Comparison of ENCODE assay signal across 22 mouse cellular contexts in genomic region chr13:119916966-119917722, GRCm38 (mm10). TPM values are rescaled to one million over a fixed set of nuclear protein-coding genes. Genes with fewer than 3 reads are reported as not detected.
DNase-seq lines count a peak whose midpoint lies in the region; ATAC-seq and TF ChIP-seq lines count a peak whose summit lies in the region.
"Not testable (repeated sequence)": the region's sequence is repeated elsewhere in the genome, so short reads cannot be mapped to it uniquely, and the experiment has no call there.
"Had no signal": no experiment of that assay in that cellular context is flagged by ENCODE, and none has a peak within 500 bp of the region (broad histone marks: within the 10 kb centered on the region; RNA-seq: fewer than 3 reads in every experiment).

No protein-coding gene starts in this region.

- TF ChIP-seq POLR2A in CH12.LX (IDR thresholded peaks at IDR 0.05; ENCODE audit: low read depth, low read length) = not testable (repeated sequence)

- H3K27ac ChIP-seq in CH12.LX (ENCODE audit: insufficient read depth, low read depth) = peak overlapping the region; percentile 100

- peak overlapping the region in 1 of 3 experiments; percentile 8 for H3K4me3 ChIP-seq in CH12.LX (replicated peaks in 1 of 3; ENCODE audit: low read depth in 2 of 3, low read length in 2 of 3, poor library complexity in 1 of 3)

- peak overlapping the region; percentile 67 for H3K4me2 ChIP-seq in CH12.LX (ENCODE audit: insufficient read depth, low read depth, poor library complexity, severe bottlenecking)

- H3K9me3 ChIP-seq in CH12.LX (replicated peaks; ENCODE audit: low read length) = not testable (repeated sequence)

- not testable (repeated sequence) for H3K36me3 ChIP-seq in CH12.LX (replicated peaks in 1 of 2; ENCODE audit: control insufficient read depth in 1 of 2, insufficient read depth in 1 of 2, low read length in 1 of 2)

- H3K9ac ChIP-seq in CH12.LX (ENCODE audit: insufficient read depth, low read depth) = peak overlapping the region; percentile 56; the same call in 1 of the 2 replicates

- peak; percentile 75 for ATAC-seq in granulocyte monocyte progenitor cell, adult 5-6 weeks (replicated peaks; ENCODE audit: poor library complexity, severe bottlenecking)
- peak; percentile 66 to 69; a peak in 3 of 4 replicates for ATAC-seq in hematopoietic stem cell, adult 5-6 weeks (replicated peaks in 1 of 2; ENCODE audit: insufficient read depth in 1 of 2, low FRiP score in 2 of 2, low TSS enrichment in 1 of 2, low read depth in 1 of 2, poor library complexity in 2 of 2, severe bottlenecking in 2 of 2)
- ATAC-seq in megakaryocyte progenitor cell, adult 5-6 weeks (replicated peaks; ENCODE audit: poor library complexity) = peak; percentile 76
- ATAC-seq in neutrophil, adult 5-6 weeks (ENCODE audit: extremely low read depth, insufficient number of reproducible peaks, low FRiP score, poor library complexity, severe bottlenecking) = peak; percentile 58

- not testable (repeated sequence) for H3K79me2 ChIP-seq in CH12.LX (replicated peaks; ENCODE audit: control insufficient read depth, extremely low read depth, insufficient read depth, poor library complexity, severe bottlenecking)

- not testable (repeated sequence) for H3K4me1 ChIP-seq in CH12.LX (ENCODE audit: control insufficient read depth in 1 of 2, insufficient read depth in 2 of 2)

- dilution Hi-C loops in CH12.LX (cut with MboI; ENCODE audit: extremely low pct_ligation_motif_present, extremely low pct_unique_long_range_greater_than_20kb, low sequenced_read_pairs) = not testable (repeated sequence)

- peak; percentile 64 for TF ChIP-seq EP300 in CH12.LX (IDR thresholded peaks at IDR 0.05; ENCODE audit: low read length)

- in situ Hi-C loops in CH12.LX (cut with MboI; ENCODE audit: low pct_ligation_motif_present, low pct_unique_long_range_greater_than_20kb, low sequenced_read_pairs) = not testable (repeated sequence)

- not testable (repeated sequence) for TF ChIP-seq RAD21 in CH12.LX (IDR thresholded peaks at IDR 0.05; ENCODE audit: low read depth, low read length)

- not testable (repeated sequence) for H3K27me3 ChIP-seq in CH12.LX (replicated peaks)

- DNase-seq in A20 (ENCODE audit: low read depth, low spot score) (peak; percentile 80), CH12.LX (ENCODE audit: extremely low read depth) (peak; percentile 79)
- DNase-seq in spleen, postnatal 36 days (ENCODE audit: low spot score in 2 of 2) = peak; percentile 23 to 36

- TF ChIP-seq CTCF in CH12.LX (conservative IDR thresholded peaks at IDR 0.05 in 1 of 2, IDR thresholded peaks at IDR 0.05 in 1 of 2; ENCODE audit: low read depth in 2 of 2, low read length in 2 of 2) = not testable (repeated sequence)

TF ChIP-seq in CH12.LX, 34 proteins besides CTCF, POLR2A, EP300 and RAD21:
- TF ChIP-seq TCF12 (IDR thresholded peaks at IDR 0.05; ENCODE audit: low read depth, low read length) (peak; percentile 75), ZNF384 (IDR thresholded peaks at IDR 0.05; ENCODE audit: low read depth, low read length) (peak; percentile 77; the same call in 1 of the 2 replicates), NELFE (IDR thresholded peaks at IDR 0.05; ENCODE audit: low read depth, low read length) (0 out of 2 replicates have a peak, but pooled peaks have one; percentile 7), TBP (conservative IDR thresholded peaks at IDR 0.05; ENCODE audit: low read depth, low read length) (peak; percentile 67)

RNA-seq across cellular contexts. Expression of gene Gm21761, which starts 11.9 kb away (rescaled TPM):
- total RNA-seq in CH12.LX (2012; rRNA removed) (78.3 and 103 TPM in 2 replicates), CH12.LX (2014; rRNA removed) (6.8 and 7.0 TPM in 2 replicates)
- 12.7 and 14.3 TPM in 2 replicates for polyA plus RNA-seq in CH12.LX (2012; ENCODE audit: insufficient read length, low read depth)
- total RNA-seq in granulocyte monocyte progenitor cell, adult 5-6 weeks (2014; fragmentation: Nextera tagmentation) = not detected in 2 replicates
- not detected in 2 replicates for total RNA-seq in granulocyte monocyte progenitor cell, adult 5-6 weeks (2017)
- total RNA-seq in hematopoietic stem cell, adult 5-6 weeks (2017) = not detected in 2 replicates
- not detected in 2 replicates for total RNA-seq in megakaryocyte progenitor cell, adult 5-6 weeks (2015)
- total RNA-seq in megakaryocyte progenitor cell, adult 5-6 weeks (2017) = not detected in 2 replicates
- not detected in 2 replicates for total RNA-seq in neutrophil, adult 5-6 weeks (2017)
- total RNA-seq: adrenal gland, adult 2 months; adrenal gland, postnatal 10 days; adrenal gland, postnatal 25 days; adrenal gland, postnatal 4 days; forebrain, postnatal 0 days; MEL had no signal
- polyA plus RNA-seq: adrenal gland, adult 2 months; brain, embryonic 14.5 days; CD4-positive, CD25-positive, alpha-beta regulatory T cell, adult 4 months; cortical plate, adult 2 months; embryonic facial prominence, embryonic 10.5 days; embryonic facial prominence, embryonic 12.5 days; embryonic facial prominence, embryonic 14.5 days; forebrain, embryonic 11.5 days; forebrain, embryonic 13.5 days; forebrain, embryonic 15.5 days; forebrain, postnatal 0 days had no signal

RNA-seq across cellular contexts. Expression of gene Tcstv1, which starts 22.6 kb away (rescaled TPM):
- total RNA-seq in CH12.LX (2012; rRNA removed) (not detected in 2 replicates), CH12.LX (2014; rRNA removed) (not detected in 2 replicates)
- not detected in 2 replicates for polyA plus RNA-seq in CH12.LX (2012; ENCODE audit: insufficient read length, low read depth)
- not detected in 2 replicates for total RNA-seq in granulocyte monocyte progenitor cell, adult 5-6 weeks (2014; fragmentation: Nextera tagmentation)
- not detected in 2 replicates for total RNA-seq in granulocyte monocyte progenitor cell, adult 5-6 weeks (2017)
- not detected in 2 replicates for total RNA-seq in hematopoietic stem cell, adult 5-6 weeks (2017)
- not detected in 2 replicates for total RNA-seq in megakaryocyte progenitor cell, adult 5-6 weeks (2015)
- not detected in 2 replicates for total RNA-seq in megakaryocyte progenitor cell, adult 5-6 weeks (2017)
- not detected in 2 replicates for total RNA-seq in neutrophil, adult 5-6 weeks (2017)
- total RNA-seq: adrenal gland, adult 2 months; adrenal gland, postnatal 10 days; adrenal gland, postnatal 25 days; adrenal gland, postnatal 4 days; forebrain, postnatal 0 days; MEL had no signal
- polyA plus RNA-seq: adrenal gland, adult 2 months; brain, embryonic 14.5 days; CD4-positive, CD25-positive, alpha-beta regulatory T cell, adult 4 months; cortical plate, adult 2 months; embryonic facial prominence, embryonic 10.5 days; embryonic facial prominence, embryonic 12.5 days; embryonic facial prominence, embryonic 14.5 days; forebrain, embryonic 11.5 days; forebrain, embryonic 13.5 days; forebrain, embryonic 15.5 days; forebrain, postnatal 0 days had no signal

RNA-seq across cellular contexts. Expression of gene B020031M17Rik, which starts 33.5 kb away (rescaled TPM):
- total RNA-seq in CH12.LX (2012; rRNA removed) (2.4 and 2.9 TPM in 2 replicates), CH12.LX (2014; rRNA removed) (0.88 TPM in 1 of 2 replicates, not detected in the other)
- 1.7 and 1.9 TPM in 2 replicates for polyA plus RNA-seq in CH12.LX (2012; ENCODE audit: insufficient read length, low read depth)
- not detected in 2 replicates for total RNA-seq in granulocyte monocyte progenitor cell, adult 5-6 weeks (2014; fragmentation: Nextera tagmentation)
- not detected in 2 replicates for total RNA-seq in granulocyte monocyte progenitor cell, adult 5-6 weeks (2017)
- total RNA-seq in hematopoietic stem cell, adult 5-6 weeks (2017) = not detected in 2 replicates
- total RNA-seq in megakaryocyte progenitor cell, adult 5-6 weeks (2015) = not detected in 2 replicates
- not detected in 2 replicates for total RNA-seq in megakaryocyte progenitor cell, adult 5-6 weeks (2017)
- not detected in 2 replicates for total RNA-seq in neutrophil, adult 5-6 weeks (2017)
- total RNA-seq: adrenal gland, adult 2 months; adrenal gland, postnatal 10 days; adrenal gland, postnatal 25 days; adrenal gland, postnatal 4 days; forebrain, postnatal 0 days; MEL had no signal
- polyA plus RNA-seq: adrenal gland, adult 2 months; brain, embryonic 14.5 days; CD4-positive, CD25-positive, alpha-beta regulatory T cell, adult 4 months; cortical plate, adult 2 months; embryonic facial prominence, embryonic 10.5 days; embryonic facial prominence, embryonic 12.5 days; embryonic facial prominence, embryonic 14.5 days; forebrain, embryonic 11.5 days; forebrain, embryonic 13.5 days; forebrain, embryonic 15.5 days; forebrain, postnatal 0 days had no signal

Comparison
In these comparisons a context has a peak if more than half of its experiments do, and no peak if none do; other contexts are left out.
1. DNase-seq: peak in every context shown above with its lines; median percentile 80 in A20; 79 in CH12.LX; 30 in spleen, postnatal 36 days.